Mouse (Mus musculus) brown adipose tissue, adult 24 weeks (tissue): ENCODE measurements around the gene Plet1. TPM values are rescaled to one million over a fixed set of nuclear protein-coding genes. Genes with fewer than 3 reads are reported as not detected.
A peak's percentile ranks its signal among the peaks of the same experiment; 100 is the strongest.

Experiments used
- H3K27ac ChIP-seq: fragments of 200-500 bp; replicated peaks from 2 replicates; pipeline ENCODE4 v1.5.1; 2012; ENCODE audit warnings: low read depth, mild to moderate bottlenecking, low read length
- H3K4me1 ChIP-seq: fragments of 200-500 bp; 2 replicates; pipeline ENCODE4 v1.6.1; 2012; ENCODE audit warnings: low read length, mixed read lengths; ENCODE audit not compliant: control insufficient read depth, insufficient read depth, insufficient read length
- H3K4me3 ChIP-seq: fragments of 200-500 bp; 2 replicates; pipeline ENCODE4 v1.5.1; 2012; ENCODE audit warnings: low read depth, mild to moderate bottlenecking, low read length, moderate library complexity; ENCODE audit not compliant: insufficient read depth
- polyA plus RNA-seq: library from polyadenylated mRNA; stranded (reverse); fragments of >200 nt; gene quantifications from 2 replicates; pipeline ENCODE4 v1.2.4, GENCODE M21; 2012; ENCODE audit not compliant: missing spikeins, insufficient read depth, insufficient read length

Plet1 gene
- polyA plus RNA-seq, 1 experiment = not detected

DNA sequence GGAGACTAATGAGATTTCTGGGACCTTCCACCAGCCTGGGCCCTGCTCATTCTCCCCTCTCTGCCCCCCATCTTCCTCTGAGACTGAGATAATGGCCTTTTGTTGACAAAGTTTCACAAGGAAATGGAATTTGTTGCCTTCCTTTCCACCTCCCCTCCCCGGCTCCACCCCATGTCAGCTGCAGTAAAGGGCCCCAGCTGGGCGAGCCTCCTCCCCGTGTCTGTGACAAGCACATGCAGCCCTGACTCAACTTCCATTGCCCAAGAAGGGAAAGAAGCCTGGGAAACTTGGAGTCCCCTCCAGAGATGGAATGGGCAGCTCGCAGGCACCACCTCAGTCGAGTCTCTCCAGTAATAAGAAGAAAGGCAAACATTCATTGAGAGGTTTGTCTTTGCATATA, 15.5 kb upstream of the Plet1 start:
- Histone ChIP-seq H3K4me1 (no peaks in the 10 kb centered on the region; the same call in 1 of the 2 replicates), H3K27ac (no peak overlapping the region)

DNA sequence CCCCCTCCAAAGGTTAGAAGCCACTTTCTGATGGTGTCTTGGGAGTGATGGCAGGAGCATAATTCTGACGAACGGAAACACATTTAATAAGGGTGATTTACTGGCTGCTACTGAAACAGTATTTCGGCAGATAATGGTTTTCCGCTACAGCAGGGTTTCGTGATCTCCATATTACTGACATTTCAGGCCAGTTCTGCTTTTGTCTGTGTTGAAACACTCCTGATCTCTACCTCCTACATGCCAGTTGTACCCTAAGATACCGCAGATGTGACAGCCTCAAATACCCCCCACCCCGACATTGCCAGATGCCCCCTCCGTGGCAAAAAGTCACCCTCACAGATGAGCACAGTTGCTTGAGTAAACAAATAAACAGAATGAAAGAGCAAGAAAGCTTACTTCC, 14.8 kb upstream of the Plet1 start:
- Histone ChIP-seq H3K27ac (no peak overlapping the region), H3K4me3 (no peak overlapping the region), H3K4me1 (no peaks in the 10 kb centered on the region; the same call in 1 of the 2 replicates)

More for the DNA sequence above, 15.5 kb upstream of the Plet1 start:
- no peak overlapping the region for H3K4me3 ChIP-seq

DNA sequence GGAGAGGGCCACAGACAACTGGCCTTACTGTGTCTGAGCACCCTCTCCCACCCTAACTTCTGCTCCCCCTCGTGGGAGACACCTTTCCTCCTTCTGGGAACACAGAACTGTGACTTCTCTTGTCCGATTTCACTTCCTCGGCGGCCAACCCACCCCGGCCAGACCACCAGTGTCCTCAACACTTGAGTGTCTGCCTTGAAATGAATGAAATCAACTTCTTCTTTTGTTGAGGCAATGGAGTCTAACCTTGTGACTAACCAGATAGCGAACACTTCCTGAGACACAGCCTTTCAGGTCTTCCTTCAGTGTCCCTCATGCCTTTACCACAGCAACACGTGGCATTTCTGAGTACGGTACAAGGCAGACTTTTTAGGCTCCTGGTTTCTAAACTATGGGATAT, 11.6 kb upstream of the Plet1 start:
- Histone ChIP-seq H3K4me3 (no peak overlapping the region), H3K27ac (no peak overlapping the region)

DNA sequence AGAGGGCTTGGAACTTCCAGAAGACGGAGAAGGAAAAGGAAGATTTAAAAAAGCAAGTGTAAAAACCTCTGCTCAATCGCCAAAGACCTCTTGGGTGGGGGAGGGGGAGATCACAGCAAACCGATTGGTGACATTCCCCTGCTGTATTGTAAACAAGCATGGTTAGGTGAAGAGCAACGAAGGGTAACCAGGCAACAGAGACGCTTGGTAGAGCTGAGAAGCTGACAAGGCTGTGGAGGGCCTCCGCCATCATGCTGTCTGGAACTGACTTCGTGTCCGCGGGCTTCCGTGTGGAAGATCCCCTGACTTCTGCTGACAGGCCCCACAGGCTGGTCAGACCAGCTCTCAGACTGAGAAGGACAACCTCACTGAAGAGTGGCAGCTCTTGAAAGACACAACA, 8.8 kb upstream of the Plet1 start:
- Histone ChIP-seq H3K27ac (no peak overlapping the region), H3K4me3 (no peak overlapping the region), H3K4me1 (no peaks in the 10 kb centered on the region)

More for the DNA sequence above, 11.6 kb upstream of the Plet1 start:
- H3K4me1 ChIP-seq = no peaks in the 10 kb centered on the region; the same call in 1 of the 2 replicates

DNA sequence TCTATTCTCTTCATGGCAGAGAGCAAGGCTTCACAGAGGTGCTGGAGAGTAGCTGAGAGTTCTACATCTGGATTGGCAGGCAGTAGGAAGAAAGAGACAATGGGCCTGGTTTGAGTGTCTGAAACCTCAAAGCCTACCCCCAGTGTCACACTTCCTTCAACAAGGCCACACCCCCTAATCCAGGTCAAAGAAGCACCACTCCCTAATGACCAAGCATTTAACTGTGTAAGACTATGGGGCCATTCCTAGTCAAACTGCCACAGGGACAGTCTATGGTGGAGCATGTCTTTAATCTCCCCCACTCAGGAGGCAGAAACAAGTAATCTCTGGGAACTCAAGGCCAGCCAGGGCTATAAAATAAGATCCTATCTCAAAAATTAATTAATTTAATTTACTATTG, 3.5 kb upstream of the Plet1 start:
- Histone ChIP-seq H3K4me1 (no peaks in the 10 kb centered on the region; the same call in 1 of the 2 replicates), H3K27ac (no peak overlapping the region), H3K4me3 (no peak overlapping the region)

GRCm38 (mm10) chr9:50491531-50492045, 2.7 kb upstream of the Plet1 start:
- no peak overlapping the region for H3K27ac ChIP-seq
- H3K4me1 ChIP-seq = no peaks in the 10 kb centered on the region; the same call in 1 of the 2 replicates
- no peak overlapping the region for H3K4me3 ChIP-seq

DNA sequence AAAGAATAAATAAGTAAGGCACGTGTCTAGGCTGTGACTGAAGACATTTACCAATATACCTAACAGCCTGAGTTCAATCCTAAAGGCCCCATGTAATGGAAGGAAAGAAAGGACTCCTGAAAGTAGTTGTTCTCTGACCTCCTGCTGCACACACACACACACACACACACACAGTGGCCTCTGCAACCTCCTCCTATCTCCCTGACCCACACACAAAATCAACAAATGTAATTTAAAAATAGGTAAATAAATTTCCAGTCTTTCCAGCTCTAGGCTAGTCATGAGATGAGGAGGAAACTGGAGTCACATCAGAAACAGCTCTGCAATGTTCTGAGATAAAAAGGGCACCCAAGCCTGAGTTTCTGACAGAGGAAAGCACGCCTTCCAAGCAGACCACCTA, 548 bp upstream of the Plet1 start:
- Histone ChIP-seq H3K27ac (no peak overlapping the region), H3K4me3 (no peak overlapping the region), H3K4me1 (no peaks in the 10 kb centered on the region; the same call in 1 of the 2 replicates)

- H3K4me3 ChIP-seq = no peak overlapping the region
These were observed 1.3 kb downstream of the Plet1 start for GRCm38 (mm10) chr9:50495405-50496150.

DNA sequence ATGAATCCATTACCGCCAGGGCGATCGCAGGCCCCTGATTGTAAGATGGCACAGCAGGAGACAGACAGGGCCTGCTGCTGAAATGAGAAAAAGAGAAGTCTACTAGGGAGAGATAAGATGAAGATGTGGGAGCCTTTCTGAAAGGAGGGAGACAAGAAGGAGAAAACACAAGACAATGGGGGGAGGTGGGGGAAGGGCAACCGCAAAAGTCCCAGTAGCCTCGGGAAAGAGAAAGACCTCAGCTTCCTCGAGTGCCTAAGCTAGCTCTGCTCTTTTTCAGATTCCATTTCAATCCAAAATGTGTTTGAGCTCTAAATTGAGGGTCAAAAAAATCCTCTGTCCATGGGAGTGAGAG, 1.8 kb downstream of the Plet1 start:
- Histone ChIP-seq H3K4me3 (no peak overlapping the region), H3K4me1 (no peaks in the 10 kb centered on the region; the same call in 1 of the 2 replicates), H3K27ac (no peak overlapping the region)

More at GRCm38 (mm10) chr9:50495405-50496150, 1.3 kb downstream of the Plet1 start:
- Histone ChIP-seq H3K27ac (no peak overlapping the region), H3K4me1 (no peaks in the 10 kb centered on the region; the same call in 1 of the 2 replicates)

- Histone ChIP-seq H3K4me3 (no peak overlapping the region), H3K27ac (no peak overlapping the region), H3K4me1 (no peaks in the 10 kb centered on the region; the same call in 1 of the 2 replicates)
These were observed 2.2 kb downstream of the Plet1 start for GRCm38 (mm10) chr9:50496546-50496945.

- Histone ChIP-seq H3K27ac (no peak overlapping the region), H3K4me1 (no peaks in the 10 kb centered on the region; the same call in 1 of the 2 replicates), H3K4me3 (no peak overlapping the region)
These were observed 2.8 kb downstream of the Plet1 start for GRCm38 (mm10) chr9:50497076-50497475.

GRCm38 (mm10) chr9:50497536-50497935, 3.2 kb downstream of the Plet1 start:
- no peaks in the 10 kb centered on the region; the same call in 1 of the 2 replicates for H3K4me1 ChIP-seq
- H3K4me3 ChIP-seq = no peak overlapping the region
- no peak overlapping the region for H3K27ac ChIP-seq

GRCm38 (mm10) chr9:50498815-50499214, 4.5 kb downstream of the Plet1 start:
- peak overlapping the region; percentile 38 for H3K27ac ChIP-seq
- H3K4me3 ChIP-seq = peak overlapping the region; percentile 36; the same call in 1 of the 2 replicates
- H3K4me1 ChIP-seq = no peaks in the 10 kb centered on the region; the same call in 1 of the 2 replicates

GRCm38 (mm10) chr9:50499781-50500180, 5.5 kb downstream of the Plet1 start:
- Histone ChIP-seq H3K27ac (no peak overlapping the region), H3K4me1 (no peaks in the 10 kb centered on the region), H3K4me3 (no peak overlapping the region)

GRCm38 (mm10) chr9:50500467-50500973, 6.2 kb downstream of the Plet1 start:
- Histone ChIP-seq H3K4me3 (peak overlapping the region; percentile 52), H3K4me1 (0 out of 2 replicates have a peak, but pooled peaks cover 2% of the 10 kb centered on the region), H3K27ac (no peak overlapping the region)
